Mouse (Mus musculus) right cerebral cortex, postnatal 14 days (tissue): Measurements from ENCODE around the gene Def8.
"Not testable (repeated sequence)": the region's sequence is repeated elsewhere in the genome, so short reads cannot be mapped to it uniquely, and the experiment has no call there.

Experiments
- DNase-seq: peaks from one replicate; pipeline ENCODE4 v3.0.0; 2022

Gene Def8

DNA sequence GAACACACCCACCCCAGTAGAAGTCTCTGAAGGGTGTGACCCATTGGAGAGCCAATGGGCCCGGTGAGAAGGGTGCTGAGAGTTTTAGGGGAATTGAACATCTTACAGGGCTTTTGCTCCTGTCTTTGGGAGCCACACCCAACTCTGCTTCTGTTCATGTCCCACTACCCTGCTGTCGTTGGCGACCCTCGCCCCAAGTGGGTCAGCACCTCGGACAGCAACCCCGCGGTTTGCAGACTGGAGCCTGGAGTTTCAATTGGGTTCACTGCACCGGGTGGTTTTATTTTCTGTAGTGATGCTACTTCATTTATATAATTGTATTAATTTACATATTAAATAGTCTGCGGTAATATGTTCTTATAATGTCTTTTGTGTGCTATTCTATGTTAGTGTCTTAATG is 9.1 kb upstream of the Def8 start:
- DNase-seq = no peak

DNA sequence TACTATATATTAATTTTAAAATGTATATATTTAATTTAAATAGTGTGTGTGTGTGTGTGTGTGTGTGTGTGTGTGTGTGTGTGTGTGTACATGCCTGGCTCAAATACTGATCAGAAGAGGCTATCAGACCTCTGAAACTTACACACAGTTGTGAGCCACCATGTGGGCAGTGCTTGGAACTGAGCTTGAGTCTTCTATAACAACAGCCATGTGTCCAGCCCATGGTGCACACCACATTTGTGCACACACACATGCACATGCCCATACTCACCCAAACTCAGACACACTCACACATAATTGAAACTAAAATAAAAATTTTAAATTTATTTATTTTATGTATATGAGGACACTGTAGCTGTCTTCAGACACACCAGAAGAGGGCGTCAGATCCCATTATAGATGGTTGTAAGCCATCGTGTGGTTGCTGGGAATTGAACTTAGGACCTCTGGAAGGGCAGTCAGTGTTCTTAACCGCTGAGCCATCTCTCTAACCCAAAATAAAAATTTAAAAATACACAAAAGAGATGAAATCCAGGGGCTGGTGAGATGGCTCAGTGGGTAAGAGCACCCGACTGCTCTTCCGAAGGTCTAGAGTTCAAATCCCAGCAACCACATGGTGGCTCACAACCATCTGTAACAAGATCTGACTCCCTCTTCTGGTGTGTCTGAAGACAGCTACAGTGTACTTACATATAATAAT is 8.2 kb upstream of the Def8 start:
- not testable (repeated sequence) for DNase-seq

DNA sequence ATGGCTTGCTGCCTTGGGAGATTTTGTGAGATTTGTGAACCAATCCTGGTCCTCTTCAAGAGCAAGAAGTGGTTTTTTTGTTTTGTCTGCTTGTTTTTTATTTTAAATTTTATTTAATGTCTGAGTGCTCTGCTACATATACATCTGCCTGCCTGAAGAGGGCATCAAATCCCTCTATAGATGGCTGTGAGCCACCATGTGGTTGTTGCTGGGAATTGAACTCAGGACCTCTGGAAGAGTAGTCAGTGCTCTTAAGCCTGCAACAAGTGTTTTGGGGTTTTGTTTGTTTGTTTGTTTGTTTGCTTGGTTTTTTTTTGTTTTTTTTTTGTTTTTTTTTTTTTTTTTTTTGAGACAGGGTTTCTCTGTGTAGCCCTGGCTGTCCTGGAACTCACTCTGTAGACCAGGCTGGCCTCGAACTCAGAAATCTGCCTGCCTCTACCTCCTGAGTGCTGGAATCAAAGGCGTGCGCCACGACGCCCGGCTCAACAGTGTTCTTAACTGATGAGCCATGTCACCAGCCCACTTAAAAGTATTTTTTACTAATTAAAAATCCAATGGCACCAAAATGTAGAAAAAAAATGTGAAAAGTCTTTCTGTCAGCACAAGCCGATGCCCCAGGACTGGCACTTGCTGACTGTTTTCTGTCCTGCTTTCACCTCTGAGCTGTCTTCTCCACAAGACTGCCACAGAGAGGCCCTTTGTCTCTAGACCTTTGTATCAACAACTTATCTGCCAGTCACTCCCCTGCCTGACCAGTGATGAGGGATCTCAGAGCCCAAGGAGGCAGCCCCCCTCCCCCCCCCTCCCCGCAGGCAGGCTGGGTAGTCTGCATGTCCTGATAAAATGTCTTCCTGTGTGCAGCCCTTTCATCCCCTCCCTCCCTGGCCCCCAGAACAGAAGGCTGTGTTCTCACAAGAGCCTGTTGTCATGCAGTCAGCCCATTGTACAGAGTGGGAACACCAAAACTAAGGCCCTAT is 7.1 kb upstream of the Def8 start:
- DNase-seq = no peak

DNA sequence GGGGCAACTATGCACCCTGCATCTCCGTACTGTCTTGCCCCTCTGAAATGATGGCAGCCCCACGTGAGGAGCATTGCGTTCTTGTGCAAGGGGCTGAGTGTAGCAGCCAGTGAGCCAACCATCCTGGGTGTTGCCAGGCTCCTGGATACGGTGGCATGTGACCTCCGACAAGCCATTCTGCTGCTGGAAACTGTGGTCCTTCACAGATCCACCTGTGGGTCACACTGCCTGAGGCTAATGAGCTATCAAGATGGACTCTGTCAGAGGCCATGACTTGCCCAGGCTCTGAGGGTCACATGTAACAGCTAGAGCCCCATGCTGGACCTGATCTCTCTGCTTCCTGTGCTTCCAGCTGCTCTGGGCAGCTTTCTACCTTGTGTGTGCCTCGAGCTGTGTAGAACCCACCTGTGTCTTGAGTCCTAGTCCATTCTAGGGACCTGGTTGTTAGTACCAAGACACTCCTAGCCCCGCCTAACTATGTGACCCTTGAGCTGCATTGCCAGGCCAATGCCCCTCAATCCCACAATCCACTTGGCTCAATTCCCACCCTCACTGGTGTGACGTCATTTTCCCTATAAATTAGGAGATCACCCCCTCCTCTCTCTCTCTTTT is 6.3 kb upstream of the Def8 start:
- no peak for DNase-seq

DNA sequence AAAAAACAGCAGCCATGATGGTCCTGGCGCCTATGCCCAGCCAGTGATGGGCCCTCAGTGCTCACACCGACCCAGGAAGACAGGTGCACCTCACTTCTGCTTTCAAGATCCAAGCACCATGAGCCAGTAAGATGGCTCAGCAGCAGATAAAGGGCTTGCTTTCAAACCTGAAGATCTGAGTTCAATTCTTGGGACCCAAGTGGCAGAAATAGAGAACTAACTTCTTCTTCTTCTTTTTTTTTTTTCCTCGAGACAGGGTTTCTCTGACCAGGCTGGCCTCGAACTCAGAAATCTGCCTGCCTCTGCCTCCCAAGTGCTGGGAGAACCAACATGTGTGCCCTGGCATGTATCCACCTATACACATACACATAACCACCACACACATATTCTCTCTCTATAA is 3.6 kb upstream of the Def8 start:
- DNase-seq = no peak

DNA sequence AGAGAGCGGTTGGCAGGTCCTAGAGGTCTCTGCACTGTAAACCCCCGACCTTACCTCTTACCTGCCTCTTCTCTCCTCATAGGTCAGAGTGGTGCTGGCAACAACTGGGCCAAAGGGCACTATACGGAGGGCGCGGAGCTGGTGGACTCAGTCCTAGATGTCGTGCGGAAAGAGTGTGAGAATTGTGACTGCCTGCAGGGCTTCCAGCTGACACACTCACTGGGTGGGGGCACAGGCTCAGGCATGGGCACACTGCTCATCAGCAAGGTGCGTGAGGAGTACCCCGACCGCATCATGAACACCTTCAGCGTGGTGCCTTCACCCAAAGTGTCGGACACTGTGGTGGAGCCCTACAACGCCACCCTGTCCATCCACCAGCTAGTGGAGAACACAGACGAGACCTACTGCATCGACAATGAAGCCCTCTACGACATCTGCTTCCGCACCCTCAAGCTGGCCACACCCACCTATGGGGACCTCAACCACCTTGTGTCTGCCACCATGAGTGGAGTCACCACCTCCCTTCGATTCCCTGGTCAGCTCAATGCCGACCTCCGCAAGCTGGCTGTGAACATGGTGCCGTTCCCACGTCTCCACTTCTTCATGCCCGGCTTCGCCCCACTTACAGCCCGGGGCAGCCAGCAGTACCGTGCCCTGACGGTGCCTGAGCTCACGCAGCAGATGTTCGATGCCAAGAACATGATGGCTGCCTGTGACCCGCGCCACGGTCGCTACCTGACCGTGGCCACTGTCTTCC is 2.6 kb upstream of the Def8 start:
- no peak for DNase-seq

DNA sequence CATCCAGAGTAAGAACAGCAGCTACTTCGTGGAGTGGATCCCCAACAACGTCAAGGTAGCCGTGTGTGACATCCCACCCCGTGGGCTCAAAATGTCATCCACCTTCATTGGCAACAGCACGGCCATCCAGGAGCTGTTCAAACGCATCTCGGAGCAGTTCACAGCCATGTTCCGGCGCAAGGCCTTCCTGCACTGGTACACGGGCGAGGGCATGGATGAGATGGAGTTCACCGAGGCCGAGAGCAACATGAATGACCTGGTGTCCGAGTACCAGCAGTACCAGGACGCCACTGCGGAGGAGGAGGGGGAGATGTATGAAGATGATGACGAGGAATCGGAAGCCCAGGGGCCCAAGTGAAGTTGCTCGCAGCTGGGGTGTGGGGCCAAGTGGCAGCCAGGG is 2.0 kb upstream of the Def8 start:
- DNase-seq = no peak

DNA sequence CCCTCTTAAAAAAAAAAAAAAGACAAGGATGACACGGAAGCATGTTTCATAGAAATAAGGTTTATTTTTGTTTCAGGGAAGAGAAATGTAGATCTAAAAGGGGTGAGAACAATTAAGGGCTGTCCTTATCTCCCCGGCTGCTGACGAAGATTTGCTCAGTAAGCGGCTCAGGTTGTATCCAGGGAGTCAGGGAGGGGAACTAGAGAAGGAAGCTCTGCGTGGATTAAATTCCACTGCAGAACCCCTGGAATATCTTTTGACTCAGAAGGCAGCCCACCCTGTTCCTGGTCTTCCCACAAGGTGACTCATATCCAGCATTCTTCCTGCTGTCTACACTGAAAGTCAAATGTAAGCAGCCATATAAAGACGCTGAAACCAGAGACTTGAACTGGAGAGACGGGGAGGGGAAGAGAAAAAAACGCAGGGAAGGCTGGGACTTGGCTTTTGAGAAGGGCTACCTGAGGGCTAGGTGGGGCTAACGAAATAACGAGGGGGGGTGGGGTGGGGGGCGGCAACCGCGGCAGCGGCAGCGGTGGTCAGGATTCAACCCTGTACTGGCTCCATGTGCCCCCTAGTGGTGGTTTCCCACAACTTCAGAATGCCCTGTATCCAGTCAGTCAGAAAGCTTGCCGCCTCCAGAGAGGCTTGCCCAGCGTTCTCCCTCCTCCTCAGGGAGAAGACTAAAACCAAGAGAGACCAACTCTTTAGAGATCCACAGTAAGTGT is 1.1 kb upstream of the Def8 start:
- peak; percentile 78 for DNase-seq

DNA sequence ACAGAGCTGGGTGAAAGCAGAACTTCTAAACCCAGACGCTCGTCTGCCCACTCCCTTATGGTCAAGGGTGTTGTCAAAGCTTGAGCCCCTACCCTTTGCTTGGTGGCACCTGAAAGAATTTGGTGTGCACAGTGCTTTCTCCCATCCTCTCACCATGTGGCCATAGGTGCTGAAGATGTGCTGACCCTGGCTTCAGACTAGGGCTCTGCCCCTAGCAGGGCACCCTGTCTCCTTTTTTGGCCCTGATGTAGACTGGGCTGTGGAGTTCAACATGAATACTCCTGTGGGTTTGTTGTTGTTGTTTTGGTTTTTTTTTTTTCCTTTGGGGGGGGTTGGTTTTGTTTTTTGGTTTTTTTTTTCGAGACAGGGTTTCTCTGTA is 557 bp upstream of the Def8 start:
- no peak for DNase-seq

DNA sequence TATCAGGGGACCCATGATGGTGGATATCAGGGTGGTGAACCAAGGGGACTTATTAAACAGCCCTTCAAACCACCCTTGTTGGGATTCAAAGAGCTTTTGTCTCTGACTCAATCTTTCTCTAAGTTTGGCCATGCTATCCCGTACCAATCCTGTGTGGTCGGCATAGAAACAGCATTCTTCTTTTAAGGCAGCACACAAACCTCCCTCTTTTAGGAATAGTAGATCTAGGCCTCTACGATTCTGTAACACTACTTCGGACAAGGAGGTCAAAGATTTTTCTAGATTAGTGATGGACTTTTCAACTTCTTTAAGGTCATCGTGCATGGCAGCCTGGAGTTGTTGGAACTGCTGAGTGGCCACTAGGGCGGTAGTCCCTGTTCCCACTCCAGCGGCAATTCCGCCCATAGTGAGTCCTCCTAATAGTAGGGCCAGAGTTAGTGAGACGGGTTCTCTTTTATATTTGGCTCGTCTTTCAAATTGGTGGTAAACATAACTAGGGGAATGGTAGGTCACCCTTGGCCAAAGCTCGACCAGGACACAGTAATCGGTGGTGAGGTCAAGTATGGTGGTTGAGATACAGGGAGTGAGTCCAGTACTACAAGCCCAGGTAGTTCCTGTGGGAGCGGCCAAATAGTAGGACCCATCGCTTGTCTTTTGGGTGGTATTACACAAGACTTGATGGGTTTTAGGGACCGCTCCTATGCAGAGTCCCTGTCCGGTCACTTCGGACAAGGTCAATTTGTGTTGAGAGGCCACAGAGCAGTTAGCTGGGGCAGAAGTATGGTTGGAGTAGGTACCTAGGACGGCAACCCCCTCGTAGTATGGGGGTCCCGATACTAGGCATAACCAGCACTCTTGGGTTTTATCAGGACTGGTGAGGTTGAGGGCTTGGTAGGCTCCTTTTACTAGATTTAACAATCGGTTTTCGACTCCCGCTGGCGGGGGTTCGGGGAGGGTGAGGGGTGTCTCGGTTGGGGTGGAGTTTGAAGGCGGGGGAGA is 3.5 kb downstream of the Def8 start:
- DNase-seq = no peak

DNA sequence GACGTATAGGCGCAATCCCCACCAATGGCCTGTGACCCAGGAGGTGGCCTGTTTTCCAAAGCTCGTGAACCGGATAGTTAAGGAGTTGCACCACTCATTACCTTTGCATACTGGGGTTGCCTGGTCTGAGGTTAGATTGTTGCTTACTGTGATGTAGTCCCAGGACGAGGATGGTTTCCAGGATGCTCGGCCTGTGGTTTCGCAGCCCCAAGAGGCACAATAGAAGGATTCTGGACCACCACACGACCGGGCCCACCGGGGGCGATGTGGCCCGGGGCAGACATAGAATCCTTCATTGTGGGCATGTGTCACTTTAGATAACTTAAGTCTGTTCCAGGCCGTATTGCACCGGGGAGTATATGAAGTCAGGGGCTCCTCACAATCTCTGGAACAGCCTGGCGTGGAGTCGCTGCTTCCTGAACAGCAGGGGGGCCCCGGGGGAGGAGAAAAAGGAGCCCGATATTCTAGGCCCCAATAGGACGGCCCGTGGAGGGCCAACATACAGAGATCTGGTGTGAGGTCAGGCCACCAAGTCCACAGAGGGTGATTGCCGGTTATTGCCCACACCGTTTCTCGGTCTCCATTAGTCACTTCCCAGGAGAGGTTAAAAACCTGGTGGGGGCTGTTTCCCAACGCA is 4.4 kb downstream of the Def8 start:
- DNase-seq = no peak

DNA sequence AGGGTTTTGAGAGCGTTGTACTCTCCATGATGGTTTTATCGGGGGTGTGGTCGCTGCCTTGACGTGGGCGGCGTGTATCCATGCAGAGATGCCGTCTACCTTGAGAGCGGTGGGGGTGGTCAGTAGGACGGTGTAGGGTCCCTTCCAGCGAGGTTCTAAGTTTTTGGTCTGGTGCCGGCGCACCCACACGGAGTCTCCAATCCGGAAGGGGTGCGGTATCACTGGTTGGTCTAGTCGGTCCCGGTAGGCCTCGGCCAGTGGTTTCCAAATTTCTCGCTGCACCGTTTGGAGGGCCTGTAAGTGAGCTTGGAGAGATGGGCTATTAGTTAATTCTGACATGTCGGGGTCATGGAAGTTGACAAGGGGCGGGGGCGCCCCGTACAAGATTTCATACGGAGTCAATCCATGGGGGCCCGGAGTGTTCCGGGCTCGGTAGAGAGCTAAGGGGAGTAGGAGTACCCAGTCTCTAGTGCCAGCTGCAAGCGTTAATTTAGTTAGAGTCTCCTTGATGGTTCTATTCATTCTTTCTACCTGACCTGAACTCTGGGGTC is 5.1 kb downstream of the Def8 start:
- DNase-seq = no peak

DNA sequence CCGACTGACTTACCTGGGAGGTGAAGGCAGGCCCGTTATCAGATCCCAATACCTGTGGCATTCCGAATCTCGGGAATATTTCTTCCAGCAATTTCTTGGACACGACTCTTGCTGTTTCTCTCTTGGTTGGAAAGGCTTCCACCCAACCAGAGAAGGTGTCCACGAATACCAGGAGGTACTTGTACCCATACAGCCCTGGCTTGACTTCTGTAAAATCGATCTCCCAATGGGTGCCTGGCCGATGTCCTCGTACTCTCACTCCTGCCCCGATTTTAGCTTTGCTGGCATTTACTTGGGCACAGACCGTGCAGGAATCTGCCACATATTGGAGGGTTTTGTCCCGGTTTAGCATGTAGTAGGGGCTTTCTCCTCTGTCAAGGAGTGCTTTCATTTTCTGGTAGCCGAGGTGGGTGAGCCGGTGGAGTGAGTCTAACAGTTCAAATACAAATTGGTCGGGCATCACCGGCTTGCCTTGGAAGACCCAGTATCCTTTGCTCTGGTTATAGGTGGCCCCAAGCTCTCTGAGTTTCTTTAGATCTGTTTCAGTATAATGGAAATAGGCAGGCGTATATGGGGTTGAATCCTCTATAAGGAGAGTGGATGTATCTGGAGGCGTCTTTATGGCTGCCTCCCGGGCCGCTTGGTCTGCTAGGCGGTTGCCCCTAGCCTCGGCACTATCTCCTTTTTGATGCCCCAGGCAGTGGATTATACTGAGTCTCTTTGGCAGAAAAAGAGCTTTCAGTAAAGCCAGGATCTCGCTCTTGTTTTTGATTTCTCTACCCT is 5.8 kb downstream of the Def8 start:
- DNase-seq = no peak

DNA sequence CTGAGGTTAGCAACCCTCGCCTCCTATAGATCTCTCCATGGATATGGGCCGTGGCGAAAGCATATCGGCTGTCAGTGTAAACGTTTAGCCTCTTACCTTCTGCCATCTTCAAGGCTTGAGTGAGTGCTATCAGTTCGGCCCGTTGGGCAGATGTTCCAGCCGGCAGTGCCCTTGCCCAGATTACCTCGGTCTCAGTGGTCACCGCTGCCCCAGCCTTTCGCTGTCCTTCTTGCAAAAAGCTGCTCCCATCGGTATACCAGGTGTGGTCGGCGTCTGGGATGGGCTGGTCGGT is 6.3 kb downstream of the Def8 start:
- DNase-seq = not testable (repeated sequence)

DNA sequence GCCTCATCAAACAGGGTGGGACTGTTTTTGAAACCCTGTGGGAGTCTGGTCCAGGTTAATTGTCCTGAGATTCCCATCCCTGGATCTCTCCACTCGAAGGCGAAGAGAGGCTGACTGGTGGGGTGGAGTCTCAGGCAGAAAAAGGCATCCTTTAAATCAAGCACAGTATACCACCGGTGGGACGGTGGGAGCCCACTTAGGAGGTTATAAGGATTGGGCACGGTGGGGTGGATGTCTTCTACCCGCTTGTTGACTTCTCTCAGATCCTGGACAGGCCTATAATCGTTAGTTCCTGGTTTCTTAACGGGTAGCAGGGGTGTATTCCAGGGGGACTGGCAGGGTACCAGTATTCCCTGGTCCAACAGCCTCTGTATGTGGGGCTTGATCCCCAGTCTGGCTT is 7.6 kb downstream of the Def8 start:
- DNase-seq = not testable (repeated sequence)

DNA sequence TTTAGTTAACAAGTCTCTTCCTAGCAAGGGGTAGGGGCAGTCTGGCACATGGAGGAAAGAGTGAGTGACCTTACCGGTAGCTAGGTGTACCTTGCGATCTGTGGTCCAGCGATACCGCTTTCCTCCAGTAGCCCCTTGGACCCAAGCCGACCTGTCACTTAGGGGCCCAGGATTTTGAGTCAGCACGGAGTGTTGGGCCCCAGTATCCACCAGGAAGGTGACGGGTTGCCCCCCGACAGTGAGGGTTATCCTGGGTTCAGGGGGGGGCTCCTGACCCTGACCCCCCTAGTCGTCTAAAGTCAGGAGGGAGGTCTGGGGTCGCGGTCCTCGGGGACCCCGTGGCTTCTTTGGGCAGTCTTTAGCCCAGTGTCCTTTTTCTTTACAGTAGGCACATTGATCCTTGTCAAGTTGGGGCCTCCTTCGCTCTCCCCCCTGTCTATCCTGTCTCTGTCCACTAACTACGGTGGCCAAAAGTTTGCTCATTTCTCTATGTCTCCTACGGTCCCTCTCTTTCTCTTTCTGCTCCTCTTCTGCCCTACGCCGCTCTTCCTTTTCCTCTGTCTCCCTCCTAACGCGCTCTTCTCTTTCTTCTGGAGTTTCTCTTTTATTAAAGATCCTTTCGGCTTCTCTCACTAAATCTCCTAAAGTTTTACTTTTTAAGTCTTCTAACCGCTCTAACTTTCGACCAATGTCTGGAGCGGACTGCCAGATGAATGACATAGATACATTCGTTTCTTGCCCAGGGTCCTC is 8.5 kb downstream of the Def8 start:
- no peak for DNase-seq

DNA sequence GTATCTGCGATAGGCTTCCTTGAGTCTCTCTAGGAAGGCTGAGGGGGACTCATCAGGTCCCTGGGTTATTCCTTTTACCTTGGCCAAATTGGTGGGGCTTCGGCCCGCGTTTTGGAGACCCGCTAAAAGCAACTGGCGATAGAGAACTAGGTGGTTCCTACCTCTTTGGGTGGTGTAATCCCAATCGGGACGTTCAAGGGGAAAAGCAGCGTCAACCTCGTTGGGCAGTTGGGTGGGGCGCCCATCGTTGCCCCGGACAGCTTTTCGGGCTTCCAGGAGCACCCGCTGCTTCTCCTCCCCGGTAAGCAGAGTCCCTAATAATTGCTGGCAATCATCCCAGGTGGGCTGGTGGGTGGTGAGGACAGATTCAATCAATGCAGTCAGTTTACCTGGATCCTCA is 9.1 kb downstream of the Def8 start:
- DNase-seq = no peak

DNA sequence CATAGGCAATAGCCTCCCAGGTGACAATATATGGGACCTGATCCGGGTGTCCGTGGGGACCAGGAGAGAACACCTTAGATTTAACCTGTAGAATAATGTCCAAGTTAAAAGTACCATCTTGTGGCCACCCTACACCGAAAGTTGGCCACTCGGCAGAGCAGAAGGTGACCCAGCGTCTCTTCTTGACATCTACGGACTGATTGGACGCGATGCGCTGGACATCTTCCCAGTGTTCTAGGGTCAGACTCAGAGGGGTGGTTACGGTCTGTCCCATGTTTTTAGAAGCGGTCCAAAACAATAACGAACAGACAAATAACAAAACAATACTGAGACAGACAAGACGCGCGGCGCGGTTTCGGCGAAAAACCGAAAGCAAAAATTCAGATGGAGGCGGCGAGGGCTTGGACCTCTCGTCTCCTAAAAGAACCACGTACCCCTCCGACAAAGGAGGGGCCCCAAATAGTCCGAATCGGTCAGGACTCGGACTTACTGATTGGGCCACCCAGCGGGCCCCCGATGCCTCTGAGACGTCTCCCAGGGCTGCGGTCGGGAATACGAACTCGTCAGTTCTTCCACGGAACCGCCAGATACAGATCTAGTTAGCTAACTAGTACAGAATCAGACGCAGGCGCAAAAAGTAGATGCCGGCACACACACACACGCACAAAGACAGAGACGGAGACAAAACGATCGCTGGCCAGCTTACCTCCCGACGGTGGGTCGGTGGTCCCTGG is 10.1 kb downstream of the Def8 start:
- DNase-seq = not testable (repeated sequence)
